Mouse (Mus musculus) midbrain, embryonic 13.5 days (tissue): ENCODE measurements at regions not wholly inside any gene's neighbourhood (a gene's known extent, or its start where the extent isn't known, plus 50 kb on each side); places are given as distances from the start of the nearest gene placed in this dataset.

Source experiments
- ATAC-seq: fragments of 200-750 bp; cut with Nextera tagmentation; 2 replicates; pipeline ENCODE4 v1.8.0; 2017; ENCODE audit warnings: mild to moderate bottlenecking, moderate TSS enrichment, moderate library complexity
- H3K27ac ChIP-seq: fragments of 300-500 bp; sonication (generic); 2 replicates; pipeline ENCODE4 v1.5.1; 2015; ENCODE audit warnings: inconsistent platforms, mild to moderate bottlenecking, moderate library complexity
- H3K27me3 ChIP-seq: fragments of 300-500 bp; sonication (generic); 2 replicates; pipeline ENCODE4 v1.6.1; 2015; ENCODE audit warnings: mild to moderate bottlenecking, inconsistent platforms
- H3K36me3 ChIP-seq: fragments of 300-500 bp; sonication (generic); 2 replicates; pipeline ENCODE4 v1.6.1; 2015; ENCODE audit warnings: mild to moderate bottlenecking, inconsistent platforms
- H3K4me1 ChIP-seq: fragments of 300-500 bp; sonication (generic); replicated peaks from 2 replicates; pipeline ENCODE4 v1.6.1; 2015; ENCODE audit warnings: inconsistent platforms
- H3K4me2 ChIP-seq: fragments of 300-500 bp; sonication (generic); replicated peaks from 2 replicates; pipeline ENCODE4 v1.6.1; 2015; ENCODE audit warnings: moderate library complexity, mild to moderate bottlenecking, inconsistent platforms
- H3K4me3 ChIP-seq: fragments of 300-500 bp; sonication (generic); replicated peaks from 2 replicates; pipeline ENCODE4 v1.5.1; 2015; ENCODE audit warnings: mild to moderate bottlenecking, inconsistent platforms
- H3K9ac ChIP-seq: fragments of 300-500 bp; sonication (generic); replicated peaks from 2 replicates; pipeline ENCODE4 v1.6.1; 2015; ENCODE audit warnings: mild to moderate bottlenecking, inconsistent platforms
- H3K9me3 ChIP-seq: fragments of 300-500 bp; sonication (generic); 2 replicates; pipeline ENCODE4 v1.6.1; 2016; ENCODE audit warnings: mild to moderate bottlenecking, inconsistent platforms
- WGBS: fragments of 180-500 bp; shearing (Covaris S2); methylation state at CpG from one replicate; pipeline ENCODE4 v1.1.7; 2015; 5-methylcytosine and 5-hydroxymethylcytosine counted together

GRCm38 (mm10) chr5:106313874-106314273 lies 144.1 kb downstream of the Barhl2 start:
- Histone ChIP-seq H3K9me3 (no peaks in the 10 kb centered on the region), H3K27me3 (peaks cover 15% of the 10 kb centered on the region), H3K4me3 (no peak overlapping the region), H3K9ac (no peak overlapping the region), H3K27ac (no peak overlapping the region), H3K4me1 (no peaks in the 10 kb centered on the region), H3K4me2 (no peak overlapping the region), H3K36me3 (no peaks in the 10 kb centered on the region)
- WGBS, result 86% methylated on average over 6 of the region's 6 CpGs
- ATAC-seq, result no peak

- no peak overlapping the region for H3K9ac ChIP-seq
- H3K36me3 ChIP-seq, result no peaks in the 10 kb centered on the region
- no peak for ATAC-seq
- no peak overlapping the region for H3K27ac ChIP-seq
- 56% methylated on average over 4 of the region's 4 CpGs for WGBS
- no peaks in the 10 kb centered on the region for H3K9me3 ChIP-seq
- peaks cover 4% of the 10 kb centered on the region for H3K4me1 ChIP-seq
- H3K4me3 ChIP-seq, result no peak overlapping the region
- H3K27me3 ChIP-seq, result peaks cover 7% of the 10 kb centered on the region; the same call in 1 of the 2 replicates
- H3K4me2 ChIP-seq, result no peak overlapping the region
These were observed 156.6 kb downstream of the Barhl2 start for GRCm38 (mm10) chr5:106301372-106301771.

DNA sequence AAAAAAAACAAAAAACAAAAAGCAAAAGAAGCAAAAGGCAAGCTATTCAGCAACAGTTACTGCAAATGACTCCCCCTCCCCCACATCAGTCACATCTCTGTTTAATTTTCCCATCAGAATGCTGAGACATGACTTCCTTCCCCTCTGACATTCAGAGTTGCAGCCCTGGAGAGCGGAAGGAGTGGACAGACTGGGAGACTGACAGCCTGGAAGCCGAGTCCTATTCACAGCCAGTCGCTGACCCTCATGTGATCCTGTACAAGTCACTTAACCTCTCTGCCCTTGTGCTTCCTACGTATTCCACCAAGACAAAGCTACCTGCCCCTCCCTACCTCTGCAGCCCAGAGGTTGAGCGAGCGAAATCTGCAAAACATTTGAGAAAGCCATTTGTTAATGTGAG lies 161.2 kb downstream of the Barhl2 start:
- Histone ChIP-seq H3K4me3 (no peak overlapping the region), H3K9ac (no peak overlapping the region), H3K27me3 (peaks cover 14% of the 10 kb centered on the region; the same call in 1 of the 2 replicates), H3K36me3 (no peaks in the 10 kb centered on the region), H3K4me1 (peaks cover 17% of the 10 kb centered on the region), H3K9me3 (no peaks in the 10 kb centered on the region), H3K27ac (no peak overlapping the region), H3K4me2 (no peak overlapping the region)
- no peak for ATAC-seq
- WGBS, result 17% methylated on average over 6 of the region's 6 CpGs

- peaks cover 17% of the 10 kb centered on the region for H3K4me1 ChIP-seq
- H3K36me3 ChIP-seq, result no peaks in the 10 kb centered on the region
- 16% methylated on average over 2 of the region's 2 CpGs for WGBS
- ATAC-seq, result no peak
- H3K4me2 ChIP-seq, result no peak overlapping the region
- H3K4me3 ChIP-seq, result no peak overlapping the region
- no peak overlapping the region for H3K27ac ChIP-seq
- H3K9ac ChIP-seq, result no peak overlapping the region
- peaks cover 14% of the 10 kb centered on the region for H3K27me3 ChIP-seq
- H3K9me3 ChIP-seq, result no peaks in the 10 kb centered on the region
These were observed 162.0 kb downstream of the Barhl2 start for GRCm38 (mm10) chr5:106295993-106296392.

- Histone ChIP-seq H3K36me3 (no peaks in the 10 kb centered on the region), H3K9ac (no peak overlapping the region), H3K4me1 (peaks cover 17% of the 10 kb centered on the region), H3K27me3 (peaks cover 14% of the 10 kb centered on the region), H3K4me3 (no peak overlapping the region), H3K9me3 (no peaks in the 10 kb centered on the region), H3K4me2 (no peak overlapping the region), H3K27ac (no peak overlapping the region)
- ATAC-seq, result peak; percentile 60
- 2% methylated on average over 3 of the region's 3 CpGs for WGBS
These were observed 162.4 kb downstream of the Barhl2 start for GRCm38 (mm10) chr5:106295538-106295937.

GRCm38 (mm10) chr5:106292387-106293229 lies 165.4 kb downstream of the Barhl2 start:
- no peak for ATAC-seq
- no peak overlapping the region for H3K27ac ChIP-seq
- no peaks in the 10 kb centered on the region for H3K9me3 ChIP-seq
- H3K27me3 ChIP-seq, result peaks cover 8% of the 10 kb centered on the region
- no peak overlapping the region for H3K9ac ChIP-seq
- peaks cover 17% of the 10 kb centered on the region for H3K4me1 ChIP-seq
- H3K36me3 ChIP-seq, result no peaks in the 10 kb centered on the region
- H3K4me2 ChIP-seq, result no peak overlapping the region
- WGBS, result 82% methylated on average over 16 of the region's 16 CpGs
- no peak overlapping the region for H3K4me3 ChIP-seq

GRCm38 (mm10) chr5:106285152-106285551 lies 172.8 kb downstream of the Barhl2 start:
- Histone ChIP-seq H3K4me3 (no peak overlapping the region), H3K4me1 (peaks cover 10% of the 10 kb centered on the region), H3K27ac (0 out of 2 replicates have a peak overlapping the region, but pooled peaks have one; percentile 2), H3K4me2 (no peak overlapping the region), H3K36me3 (no peaks in the 10 kb centered on the region), H3K27me3 (0 out of 2 replicates have a peak, but pooled peaks cover 6% of the 10 kb centered on the region), H3K9me3 (no peaks in the 10 kb centered on the region), H3K9ac (no peak overlapping the region)
- peak; percentile 65; the same call in 1 of the 2 replicates for ATAC-seq
- WGBS, result 2% methylated on average over 4 of the region's 4 CpGs

DNA sequence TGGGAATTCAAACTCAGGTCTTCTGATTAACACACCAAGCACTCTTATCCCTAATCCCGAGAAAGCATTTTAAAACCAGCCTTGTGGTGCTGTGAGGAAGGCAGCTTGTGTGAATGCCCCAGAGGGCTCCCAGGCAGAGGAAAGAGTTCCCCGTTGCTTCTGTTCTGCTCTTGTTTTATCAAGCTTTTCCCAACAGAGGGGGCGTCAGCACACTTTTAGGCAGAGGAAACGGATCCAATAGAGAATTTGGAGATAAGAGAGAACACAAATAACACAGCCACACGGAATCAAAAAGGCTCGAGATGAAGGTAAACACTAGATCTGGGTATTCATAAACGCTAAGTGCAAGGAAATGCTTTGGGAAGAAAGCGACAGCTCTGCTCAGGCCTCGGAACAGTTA lies 173.2 kb downstream of the Barhl2 start:
- no peak overlapping the region for H3K4me2 ChIP-seq
- no peaks in the 10 kb centered on the region for H3K9me3 ChIP-seq
- ATAC-seq, result no peak
- H3K4me1 ChIP-seq, result peaks cover 10% of the 10 kb centered on the region
- H3K9ac ChIP-seq, result no peak overlapping the region
- H3K27me3 ChIP-seq, result 0 out of 2 replicates have a peak, but pooled peaks cover 6% of the 10 kb centered on the region
- no peak overlapping the region for H3K27ac ChIP-seq
- WGBS, result 12% methylated on average over 9 of the region's 9 CpGs
- no peaks in the 10 kb centered on the region for H3K36me3 ChIP-seq
- H3K4me3 ChIP-seq, result no peak overlapping the region

GRCm38 (mm10) chr5:106282646-106283045 lies 175.3 kb downstream of the Barhl2 start:
- Histone ChIP-seq H3K4me2 (no peak overlapping the region), H3K4me3 (no peak overlapping the region), H3K27me3 (0 out of 2 replicates have a peak, but pooled peaks cover 6% of the 10 kb centered on the region), H3K9me3 (no peaks in the 10 kb centered on the region), H3K36me3 (no peaks in the 10 kb centered on the region), H3K4me1 (peaks cover 10% of the 10 kb centered on the region), H3K9ac (no peak overlapping the region), H3K27ac (no peak overlapping the region)
- WGBS, result 79% methylated on average over 9 of the region's 9 CpGs
- ATAC-seq, result no peak

- Histone ChIP-seq H3K4me2 (no peak overlapping the region), H3K27ac (no peak overlapping the region), H3K4me1 (no peaks in the 10 kb centered on the region; the same call in 1 of the 2 replicates), H3K4me3 (no peak overlapping the region), H3K27me3 (no peaks in the 10 kb centered on the region), H3K9me3 (no peaks in the 10 kb centered on the region), H3K36me3 (no peaks in the 10 kb centered on the region), H3K9ac (no peak overlapping the region)
- no peak for ATAC-seq
- 90% methylated on average over 8 of the region's 8 CpGs for WGBS
These were observed 180.2 kb downstream of the Barhl2 start for GRCm38 (mm10) chr5:106277786-106278185.

GRCm38 (mm10) chr5:106277231-106277630 lies 180.7 kb downstream of the Barhl2 start:
- no peak overlapping the region for H3K4me2 ChIP-seq
- ATAC-seq, result no peak
- H3K9me3 ChIP-seq, result no peaks in the 10 kb centered on the region
- H3K4me1 ChIP-seq, result no peaks in the 10 kb centered on the region; the same call in 1 of the 2 replicates
- H3K36me3 ChIP-seq, result no peaks in the 10 kb centered on the region
- no peaks in the 10 kb centered on the region for H3K27me3 ChIP-seq
- H3K27ac ChIP-seq, result no peak overlapping the region
- no peak overlapping the region for H3K4me3 ChIP-seq
- no peak overlapping the region for H3K9ac ChIP-seq
- 82% methylated on average over 9 of the region's 9 CpGs for WGBS

DNA sequence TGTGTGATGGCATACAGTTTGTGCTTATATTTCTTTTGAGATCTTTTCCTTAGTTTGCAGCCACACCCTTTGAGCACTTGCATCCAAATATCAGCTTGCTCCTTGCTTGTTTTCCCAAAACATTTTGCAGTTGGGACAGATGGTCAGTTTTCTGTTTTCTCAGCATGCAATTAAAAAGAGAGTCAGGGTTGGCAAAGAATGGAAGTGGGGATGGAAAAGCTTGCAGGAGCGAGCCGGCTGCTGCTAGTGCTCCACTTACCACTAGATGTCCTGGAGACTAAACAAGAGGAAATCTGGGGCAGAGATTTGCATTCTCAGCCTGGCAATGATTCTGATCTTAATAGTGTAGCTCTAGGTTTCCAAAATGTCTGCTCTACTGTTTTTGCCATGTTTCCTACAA lies 181.8 kb downstream of the Barhl2 start:
- no peaks in the 10 kb centered on the region for H3K36me3 ChIP-seq
- 8% methylated on average over 2 of the region's 2 CpGs for WGBS

More for the DNA sequence above, 181.8 kb downstream of the Barhl2 start:
- Histone ChIP-seq H3K9ac (no peak overlapping the region), H3K27me3 (no peaks in the 10 kb centered on the region), H3K27ac (no peak overlapping the region), H3K4me2 (no peak overlapping the region), H3K4me3 (no peak overlapping the region), H3K4me1 (no peaks in the 10 kb centered on the region; the same call in 1 of the 2 replicates), H3K9me3 (no peaks in the 10 kb centered on the region)
- no peak for ATAC-seq
